Mouse (Mus musculus) lung, embryonic 14.5 days (tissue): ENCODE results near the gene Hyal2. TPM values are rescaled to one million over a fixed set of nuclear protein-coding genes. Genes with fewer than 3 reads are reported as not detected.
A peak's percentile ranks its signal among the peaks of the same experiment; 100 is the strongest.
"Not testable (repeated sequence)": the region's sequence is repeated elsewhere in the genome, so short reads cannot be mapped to it uniquely, and the experiment has no call there.

Experiments used
- ATAC-seq: fragments of 200-750 bp; cut with Nextera tagmentation; 2 replicates; pipeline ENCODE4 v1.8.0; 2017; ENCODE audit warnings: mild to moderate bottlenecking, moderate TSS enrichment, moderate library complexity; ENCODE audit not compliant: insufficient read depth
- DNase-seq: peaks from one replicate; pipeline ENCODE4 v3.0.0-alpha.2; 2015
- H3K27ac ChIP-seq: fragments of 300-500 bp; sonication (generic); 2 replicates; pipeline ENCODE4 v1.5.1; 2014; ENCODE audit warnings: low read depth, mild to moderate bottlenecking, moderate library complexity
- H3K27me3 ChIP-seq: fragments of 300-500 bp; sonication (generic); 2 replicates; pipeline ENCODE4 v1.6.1; 2014; ENCODE audit warnings: low read length, control low read depth; ENCODE audit not compliant: insufficient read depth
- H3K36me3 ChIP-seq: fragments of 300-500 bp; sonication (generic); 2 replicates; pipeline ENCODE4 v1.6.1; 2014; ENCODE audit warnings: control low read depth; ENCODE audit not compliant: insufficient read depth
- H3K4me1 ChIP-seq: fragments of 300-500 bp; sonication (generic); 2 replicates; pipeline ENCODE4 v1.6.1; 2014; ENCODE audit warnings: antibody characterized with exemption, control low read depth; ENCODE audit not compliant: insufficient read depth
- H3K4me2 ChIP-seq: fragments of 300-500 bp; sonication (generic); 2 replicates; pipeline ENCODE4 v1.6.1; 2014; ENCODE audit warnings: mild to moderate bottlenecking
- H3K4me3 ChIP-seq: fragments of 300-500 bp; sonication (generic); 2 replicates; pipeline ENCODE4 v1.5.1; 2014; ENCODE audit warnings: low read depth, low read length
- H3K9ac ChIP-seq: fragments of 300-500 bp; sonication (generic); 2 replicates; pipeline ENCODE4 v1.6.1; 2014
- H3K9me3 ChIP-seq: fragments of 300-500 bp; sonication (generic); 2 replicates; pipeline ENCODE4 v1.6.1; 2016; ENCODE audit warnings: low read depth, low read length, control low read depth
- CTCF ChIP-seq: IDR thresholded peaks from 2 replicates; pipeline ENCODE4 v1.5.1; 2016; ENCODE audit warnings: antibody characterized with exemption, low read depth
- WGBS: fragments of 180-500 bp; shearing (Covaris S2); extraction: QIAGEN DNeasy Blood & Tissue Kit; methylation state at CpG from one replicate; pipeline ENCODE4 v1.1.7; 2014; 5-methylcytosine and 5-hydroxymethylcytosine counted together
- polyA plus RNA-seq: library from polyadenylated mRNA; unstranded; fragments of >200 nt; fragmentation: Nextera tagmentation; extraction: Ambion mirVana; gene quantifications from 2 replicates; pipeline ENCODE4 v1.2.1, GENCODE M21; 2014

Gene Hyal2
- polyA plus RNA-seq, 1 experiment from 2014 or later, result 129 TPM

DNA sequence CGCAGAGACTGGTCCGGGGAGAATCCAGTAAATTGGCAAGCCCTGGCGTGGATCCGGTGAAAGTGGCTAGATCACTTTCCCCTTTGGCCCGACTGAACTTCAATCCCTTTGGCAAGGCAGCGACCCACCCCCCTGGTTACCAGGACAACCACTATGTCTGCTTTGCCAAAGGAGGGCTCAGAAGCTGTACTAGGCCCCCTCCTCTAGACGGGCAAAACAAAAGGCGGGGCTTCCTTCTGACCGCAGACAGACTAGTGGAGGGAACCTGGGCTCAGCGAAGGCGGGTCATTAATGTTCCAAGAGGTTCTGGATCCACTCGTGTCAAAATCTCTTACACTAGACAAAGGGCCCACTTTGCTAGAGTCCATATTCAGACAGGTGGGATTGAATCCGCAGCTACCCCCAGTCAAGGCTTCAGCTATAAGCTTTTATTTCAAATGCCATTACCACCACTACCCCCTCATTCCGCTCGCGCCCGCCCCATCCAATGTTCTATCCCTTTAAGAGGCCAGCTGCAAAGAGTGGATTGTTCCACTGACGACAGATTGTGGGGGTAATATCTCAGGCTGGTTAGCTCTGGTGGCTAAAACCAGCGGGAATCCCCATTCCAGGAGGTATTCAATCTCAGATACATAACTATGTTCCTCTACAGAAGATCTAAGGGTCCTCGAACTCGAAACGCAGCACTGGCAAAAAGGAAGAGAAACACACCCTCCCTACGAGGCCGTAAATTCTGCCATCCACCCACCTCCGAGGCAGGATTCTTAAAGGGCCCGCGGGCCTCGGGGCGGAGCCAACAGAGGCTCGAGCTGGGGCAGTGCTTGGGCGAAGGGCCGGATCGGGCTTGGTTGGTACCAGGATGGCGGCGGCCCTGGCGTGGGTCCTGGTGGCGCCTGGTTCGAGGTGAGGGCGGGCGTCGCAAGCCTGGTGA lies 851 bp downstream of the Hyal2 start:
- Histone ChIP-seq H3K36me3 (peaks cover 50% of the 10 kb centered on the region), H3K4me1 (peaks cover 27% of the 10 kb centered on the region), H3K27ac (peak overlapping the region; percentile 92), H3K9me3 (no peaks in the 10 kb centered on the region), H3K27me3 (no peaks in the 10 kb centered on the region), H3K9ac (peak overlapping the region; percentile 89), H3K4me2 (peak overlapping the region; percentile 65), H3K4me3 (peak overlapping the region; percentile 84)
- peak; percentile 82 for ATAC-seq
- peak; percentile 94 for DNase-seq
- WGBS, result under 1% methylated on average over 41 of the region's 41 CpGs
- no peak for TF ChIP-seq CTCF

- Histone ChIP-seq H3K9ac (peak overlapping the region; percentile 89), H3K27me3 (no peaks in the 10 kb centered on the region), H3K9me3 (no peaks in the 10 kb centered on the region), H3K4me1 (peaks cover 21% of the 10 kb centered on the region), H3K4me2 (peak overlapping the region; percentile 65), H3K4me3 (peak overlapping the region; percentile 84), H3K27ac (peak overlapping the region; percentile 92), H3K36me3 (peaks cover 52% of the 10 kb centered on the region)
- peak; percentile 55 for DNase-seq
- whole genome bisulfite sequencing, result under 1% methylated on average over 23 of the region's 23 CpGs
- no peak for TF ChIP-seq CTCF
- peak; percentile 18 for ATAC-seq
These were observed 1.5 kb downstream of the Hyal2 start for GRCm38 (mm10) chr9:107569270-107569669.

DNA sequence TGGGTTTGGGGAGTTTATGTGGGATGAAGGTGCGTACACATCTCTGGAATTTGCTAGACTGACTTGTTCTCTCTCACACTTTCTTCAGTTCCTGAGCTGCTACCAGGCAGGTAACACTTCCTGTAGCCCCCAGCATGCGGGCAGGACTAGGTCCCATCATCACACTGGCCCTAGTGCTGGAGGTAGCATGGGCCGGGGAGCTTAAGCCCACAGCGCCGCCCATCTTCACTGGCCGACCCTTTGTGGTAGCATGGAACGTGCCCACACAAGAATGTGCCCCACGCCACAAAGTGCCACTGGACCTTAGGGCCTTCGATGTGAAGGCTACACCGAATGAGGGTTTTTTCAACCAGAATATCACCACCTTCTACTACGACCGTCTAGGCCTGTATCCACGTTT lies 2.3 kb downstream of the Hyal2 start:
- no peaks in the 10 kb centered on the region for H3K27me3 ChIP-seq
- H3K36me3 ChIP-seq, result peaks cover 49% of the 10 kb centered on the region
- peaks cover 21% of the 10 kb centered on the region for H3K4me1 ChIP-seq
- no peak for DNase-seq
- H3K4me3 ChIP-seq, result peak overlapping the region; percentile 84
- peak; percentile 12; the same call in 1 of the 2 replicates for TF ChIP-seq CTCF
- no peak for ATAC-seq
- peak overlapping the region; percentile 89 for H3K9ac ChIP-seq
- WGBS, result 24% methylated on average over 13 of the region's 13 CpGs
- H3K4me2 ChIP-seq, result peak overlapping the region; percentile 65
- peak overlapping the region; percentile 92 for H3K27ac ChIP-seq
- no peaks in the 10 kb centered on the region for H3K9me3 ChIP-seq

- Histone ChIP-seq H3K36me3 (peaks cover 43% of the 10 kb centered on the region), H3K4me2 (peak overlapping the region; percentile 65), H3K27me3 (no peaks in the 10 kb centered on the region), H3K4me1 (peaks cover 23% of the 10 kb centered on the region), H3K9me3 (no peaks in the 10 kb centered on the region), H3K27ac (peak overlapping the region; percentile 92), H3K4me3 (peak overlapping the region; percentile 84), H3K9ac (peak overlapping the region; percentile 89)
- ATAC-seq (no peak), DNase-seq (no peak)
- 84% methylated on average over 21 of the region's 21 CpGs for WGBS
- no peak for TF ChIP-seq CTCF
These were observed 3.1 kb downstream of the Hyal2 start for GRCm38 (mm10) chr9:107570845-107571244.

- ATAC-seq (no peak), DNase-seq (no peak)
- Histone ChIP-seq H3K27ac (peak overlapping the region; percentile 36; the same call in 1 of the 2 replicates), H3K9me3 (no peaks in the 10 kb centered on the region), H3K36me3 (peaks cover 43% of the 10 kb centered on the region), H3K9ac (peak overlapping the region; percentile 89; the same call in 1 of the 2 replicates), H3K27me3 (no peaks in the 10 kb centered on the region), H3K4me2 (peak overlapping the region; percentile 65), H3K4me3 (peak overlapping the region; percentile 84; the same call in 1 of the 2 replicates), H3K4me1 (peaks cover 29% of the 10 kb centered on the region)
- TF ChIP-seq CTCF, result no peak
- 84% methylated on average over 22 of the region's 22 CpGs for WGBS
These were observed 4.0 kb downstream of the Hyal2 start for GRCm38 (mm10) chr9:107571534-107572326.

GRCm38 (mm10) chr9:107572327-107572662 lies 4.5 kb downstream of the Hyal2 start:
- Histone ChIP-seq H3K27ac (no peak overlapping the region), H3K4me3 (no peak overlapping the region), H3K27me3 (no peaks in the 10 kb centered on the region), H3K36me3 (peaks cover 43% of the 10 kb centered on the region), H3K4me2 (no peak overlapping the region), H3K9ac (no peak overlapping the region), H3K4me1 (peaks cover 30% of the 10 kb centered on the region), H3K9me3 (no peaks in the 10 kb centered on the region)
- DNase-seq (no peak), ATAC-seq (no peak)
- no peak for TF ChIP-seq CTCF
- WGBS, result 95% methylated on average over 2 of the region's 2 CpGs

DNA sequence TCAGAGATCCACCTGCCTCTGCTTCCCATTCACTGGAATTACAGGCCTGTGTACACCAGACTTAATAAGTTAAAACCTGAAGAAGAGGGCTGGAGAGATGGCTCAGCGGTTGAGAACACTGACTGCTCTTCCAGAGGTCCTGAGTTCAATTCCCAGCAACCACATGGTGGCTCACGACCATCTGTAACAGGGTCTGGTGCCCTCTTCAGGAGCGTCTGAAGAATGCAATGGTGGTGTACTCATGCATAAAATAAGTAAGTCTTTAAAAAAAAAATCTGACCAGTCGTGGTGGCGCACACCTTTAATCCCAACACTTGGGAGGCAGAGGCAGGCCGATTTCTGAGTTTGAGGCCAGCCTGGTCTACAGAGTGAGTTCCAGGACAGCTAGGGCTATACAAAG lies 6.0 kb downstream of the Hyal2 start:
- not testable (repeated sequence) for H3K9ac ChIP-seq, H3K4me2 ChIP-seq, ATAC-seq, H3K27ac ChIP-seq, H3K4me3 ChIP-seq, H3K27me3 ChIP-seq, DNase-seq, H3K9me3 ChIP-seq
- 82% methylated on average over 6 of the region's 6 CpGs for WGBS
- H3K4me1 ChIP-seq, result peaks cover 29% of the 10 kb centered on the region
- 0 out of 2 replicates have a peak, but pooled peaks have one; percentile 21 for TF ChIP-seq CTCF
- H3K36me3 ChIP-seq, result peaks cover 43% of the 10 kb centered on the region
